Mouse (Mus musculus): Measurements from ENCODE around the gene Nav3.

The Nav3 gene

GRCm38 (mm10) chr10:109684109-109685056, 771.6 kb downstream of the Nav3 start:
- peak; percentile 73 to 77 for DNase-seq (ENCODE audit: low spot score in 2 of 2)

DNA sequence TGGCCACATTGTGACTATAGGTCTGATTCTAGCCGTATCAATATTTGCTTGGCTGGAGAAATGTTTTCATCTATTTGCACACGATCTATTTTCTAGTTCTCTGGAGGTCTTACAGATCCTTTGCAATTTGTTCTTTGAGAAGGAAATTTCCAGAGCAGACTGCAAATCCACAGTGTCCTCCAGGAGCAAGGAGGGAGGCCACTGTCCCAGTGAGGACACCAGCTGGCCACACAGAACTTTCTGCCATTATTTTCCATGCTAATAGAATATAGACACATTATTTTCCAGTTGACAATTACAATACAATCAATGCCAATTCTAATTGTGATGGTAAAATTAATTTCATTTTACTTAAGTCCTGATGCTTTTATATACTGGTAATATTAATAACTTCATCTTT, 783.1 kb downstream of the Nav3 start:
- DNase-seq (ENCODE audit: low spot score in 2 of 2) = no peak

GRCm38 (mm10) chr10:109667453-109667852, 788.6 kb downstream of the Nav3 start:
- no peak for DNase-seq (ENCODE audit: low spot score in 2 of 2)

GRCm38 (mm10) chr10:109664629-109665317, 791.2 kb downstream of the Nav3 start:
- DNase-seq (ENCODE audit: low spot score in 2 of 2) = peak; percentile 88 to 90

GRCm38 (mm10) chr10:109651516-109651915, 804.5 kb downstream of the Nav3 start:
- DNase-seq (ENCODE audit: low spot score in 2 of 2) = peak in 1 of 2 experiments; percentile 36

GRCm38 (mm10) chr10:109643598-109643997, 812.4 kb downstream of the Nav3 start:
- DNase-seq (ENCODE audit: low spot score in 2 of 2) = peak; percentile 41 to 70

DNA sequence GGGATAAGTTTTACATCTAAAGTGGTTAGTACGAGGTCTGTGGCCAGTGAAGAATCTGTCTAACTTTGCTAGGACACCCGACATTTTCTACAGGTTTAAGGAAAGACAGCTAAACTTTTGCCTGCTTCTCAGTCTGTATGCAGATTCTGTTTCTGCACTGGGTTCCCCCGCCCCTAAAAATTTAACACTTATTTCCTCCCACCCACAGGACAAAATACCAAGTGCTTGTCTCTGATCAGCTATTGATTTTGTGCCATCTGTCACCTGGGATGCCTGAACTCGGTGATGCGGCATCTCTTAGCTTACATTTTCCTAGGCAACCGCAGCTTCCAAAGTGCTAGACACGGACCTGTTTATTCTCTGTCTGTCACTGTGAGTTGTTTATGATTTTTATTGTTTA, 814.2 kb downstream of the Nav3 start:
- no peak for DNase-seq (ENCODE audit: low spot score in 2 of 2)

GRCm38 (mm10) chr10:109637702-109638101, 818.3 kb downstream of the Nav3 start:
- no peak for DNase-seq (ENCODE audit: low spot score in 2 of 2)
